Mouse (Mus musculus) embryonic fibroblast, embryonic 13.5 days (primary cell): Measurements from ENCODE around the gene Twsg1. TPM values are rescaled to one million over a fixed set of nuclear protein-coding genes. Genes with fewer than 3 reads are reported as not detected.
A peak's percentile ranks its signal among the peaks of the same experiment; 100 is the strongest.

Experiments used
- H3K27ac ChIP-seq: 2 replicates; pipeline ENCODE4 v1.5.1; 2012; ENCODE audit warnings: low read length, control low read depth, inconsistent platforms; ENCODE audit not compliant: insufficient read depth
- H3K4me1 ChIP-seq: 2 replicates; pipeline ENCODE4 v1.6.1; 2011; ENCODE audit warnings: low read length; ENCODE audit not compliant: control insufficient read depth, insufficient read depth
- H3K4me3 ChIP-seq: 2 replicates; pipeline ENCODE4 v1.5.1; 2011; ENCODE audit warnings: mild to moderate bottlenecking, control low read depth, low read length; ENCODE audit not compliant: insufficient read depth
- CTCF ChIP-seq: IDR thresholded peaks from 2 replicates; pipeline ENCODE4 v1.5.1; 2011; ENCODE audit warnings: mild to moderate bottlenecking, control low read depth, low read length, moderate library complexity, borderline replicate concordance; ENCODE audit not compliant: insufficient read depth
- POLR2A ChIP-seq: IDR thresholded peaks from 2 replicates; pipeline ENCODE4 v1.6.1; 2011; ENCODE audit warnings: low read depth, mild to moderate bottlenecking, control low read depth, low read length, moderate library complexity
- polyA plus RNA-seq: library from polyadenylated mRNA; stranded (reverse); fragments of >200 nt; gene quantifications from 2 replicates; pipeline ENCODE4 v1.2.4, GENCODE M21; 2011; ENCODE audit warnings: low read depth; ENCODE audit not compliant: missing spikeins, insufficient read length

Gene Twsg1
- polyA plus RNA-seq, 1 experiment: 126 TPM

DNA sequence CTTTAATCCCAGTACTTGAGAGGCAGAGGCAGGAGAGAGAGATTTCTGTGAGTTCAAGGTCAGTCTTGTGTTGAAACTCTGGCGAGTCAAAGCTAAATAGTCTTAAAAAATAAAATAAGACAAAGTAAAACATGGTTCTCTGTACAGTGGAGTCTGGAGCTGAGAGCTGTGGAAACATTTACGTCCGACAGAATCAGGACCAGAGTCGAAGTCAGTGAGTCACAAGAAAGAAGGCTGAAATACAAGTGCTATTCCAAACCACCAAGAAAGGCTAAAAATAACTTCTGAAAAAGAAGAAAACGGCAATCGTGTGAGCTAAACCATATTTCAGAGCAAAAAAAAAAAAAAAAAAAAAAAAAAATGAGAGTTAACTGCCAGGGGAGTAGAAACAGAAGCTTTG is 48.7 kb downstream of the Twsg1 start:
- Histone ChIP-seq H3K4me1 (no peaks in the 10 kb centered on the region), H3K4me3 (no peak overlapping the region), H3K27ac (peak overlapping the region; percentile 87)
- TF ChIP-seq CTCF: no peak
- no peak for TF ChIP-seq POLR2A

DNA sequence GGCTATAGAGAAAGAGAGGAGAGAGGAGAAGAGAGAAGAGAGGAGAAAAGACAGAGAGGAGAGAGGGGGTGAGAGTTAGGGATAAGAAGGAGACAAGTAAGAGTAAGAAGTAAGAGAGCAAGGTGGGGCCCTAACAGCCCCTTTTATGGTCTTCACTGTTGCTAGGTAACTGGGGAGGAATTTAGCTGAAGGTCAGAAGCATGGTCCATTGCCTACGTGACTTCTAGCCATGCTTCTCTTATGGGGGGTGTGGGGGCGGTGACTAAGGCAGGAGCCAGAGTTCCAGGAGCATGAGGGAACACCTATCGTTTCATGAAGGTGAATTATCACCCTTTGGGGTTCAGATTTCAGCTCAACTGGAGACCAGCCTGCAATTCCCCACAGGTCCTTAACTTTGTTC is 55.0 kb downstream of the Twsg1 start:
- TF ChIP-seq CTCF (no peak), POLR2A (no peak)
- Histone ChIP-seq H3K4me1 (no peaks in the 10 kb centered on the region), H3K4me3 (no peak overlapping the region), H3K27ac (no peak overlapping the region)

DNA sequence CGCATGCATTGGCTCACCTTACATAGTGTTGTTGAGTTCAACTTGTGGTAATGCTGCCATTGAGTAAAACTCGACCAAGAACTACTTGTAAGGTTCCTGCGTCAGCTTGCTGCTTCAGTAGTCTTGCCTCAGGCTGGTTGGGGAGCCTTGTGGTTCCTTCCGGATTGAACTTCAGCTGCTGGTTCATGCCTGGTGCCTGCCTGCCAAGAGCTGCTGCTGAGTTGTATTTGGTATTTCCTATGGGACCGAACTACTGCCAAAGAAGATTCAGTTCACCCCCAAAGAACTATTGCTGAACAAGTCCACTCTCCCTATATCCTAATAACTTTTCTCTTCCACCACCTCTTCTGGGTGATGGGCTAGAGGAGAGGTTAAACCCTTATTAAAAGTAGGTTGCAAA is 61.5 kb downstream of the Twsg1 start:
- Histone ChIP-seq H3K4me3 (no peak overlapping the region), H3K27ac (no peak overlapping the region), H3K4me1 (no peaks in the 10 kb centered on the region; the same call in 1 of the 2 replicates)
- TF ChIP-seq POLR2A: no peak
- TF ChIP-seq CTCF: no peak

DNA sequence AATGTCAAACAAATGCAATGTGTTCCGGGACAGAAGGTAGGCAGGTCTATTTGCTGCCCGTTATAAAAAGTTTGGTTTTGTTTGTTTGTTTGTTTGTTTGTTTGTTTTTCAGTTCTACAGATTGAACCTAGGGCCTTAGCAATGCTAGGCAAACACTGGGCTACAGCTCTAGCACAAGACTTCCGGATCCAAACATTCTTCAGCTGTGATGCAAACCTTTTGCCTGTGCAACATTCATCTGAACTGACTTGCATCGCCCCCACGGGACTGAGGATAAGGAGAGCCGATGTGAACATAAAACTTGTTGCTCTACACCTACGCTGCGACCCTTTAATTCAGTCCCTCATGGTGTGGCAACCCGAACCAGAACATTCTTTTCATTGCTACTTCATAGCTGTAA is 64.5 kb downstream of the Twsg1 start:
- no peak overlapping the region for H3K4me3 ChIP-seq
- no peaks in the 10 kb centered on the region; the same call in 1 of the 2 replicates for H3K4me1 ChIP-seq
- TF ChIP-seq CTCF: no peak
- no peak for TF ChIP-seq POLR2A
- peak overlapping the region; percentile 85 for H3K27ac ChIP-seq

DNA sequence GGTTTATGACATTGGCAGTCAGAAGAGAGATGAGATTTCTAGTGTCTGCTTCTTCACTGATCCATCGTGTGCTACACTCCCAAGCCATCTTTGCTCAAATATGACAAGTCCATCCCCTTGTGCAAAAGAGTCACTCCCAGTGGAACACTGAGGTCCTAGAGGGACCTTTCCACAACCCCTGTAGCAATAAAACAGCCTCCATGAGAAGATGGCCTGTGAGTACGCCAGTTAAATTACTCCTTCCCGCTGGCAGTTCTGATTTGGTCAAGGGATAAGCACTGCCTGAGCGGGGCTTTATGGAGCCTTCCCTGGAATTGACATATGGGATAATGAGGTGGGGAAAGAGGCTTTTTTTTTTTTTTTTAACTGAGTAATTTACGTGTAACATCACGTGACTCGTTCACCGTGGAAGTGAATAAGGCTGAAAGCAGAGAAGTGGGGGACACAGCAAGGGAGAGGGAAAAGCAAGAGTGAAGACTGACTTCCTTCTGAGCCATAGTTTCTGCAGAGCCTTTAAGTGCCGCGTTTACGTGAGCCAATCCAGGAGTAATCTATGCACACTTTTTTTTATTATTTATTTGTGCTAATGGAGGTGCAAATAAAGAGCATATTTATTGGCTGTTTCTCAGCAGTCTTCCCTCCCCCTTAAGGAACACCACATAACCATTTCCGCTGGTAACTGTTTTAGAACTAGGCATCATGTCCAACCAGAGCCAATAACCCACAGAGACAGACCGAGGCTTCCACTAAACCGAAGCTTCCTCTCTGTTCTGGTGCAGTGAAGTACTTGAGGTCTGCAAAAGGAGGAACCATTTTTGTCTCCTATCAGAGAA is 65.1 kb downstream of the Twsg1 start, which contains the start of gene Ralbp1:
Gene Ralbp1 (minus strand): TSS at position 102 of the 833 bp plus-strand sequence.
- TF ChIP-seq POLR2A: peak; percentile 21
- no peak for TF ChIP-seq CTCF
- H3K27ac ChIP-seq: peak within 1 kb of the TSS; percentile 85
- H3K4me3 ChIP-seq: peak within 1 kb of the TSS; percentile 78
- no peaks in the 10 kb centered on the region; the same call in 1 of the 2 replicates for H3K4me1 ChIP-seq

DNA sequence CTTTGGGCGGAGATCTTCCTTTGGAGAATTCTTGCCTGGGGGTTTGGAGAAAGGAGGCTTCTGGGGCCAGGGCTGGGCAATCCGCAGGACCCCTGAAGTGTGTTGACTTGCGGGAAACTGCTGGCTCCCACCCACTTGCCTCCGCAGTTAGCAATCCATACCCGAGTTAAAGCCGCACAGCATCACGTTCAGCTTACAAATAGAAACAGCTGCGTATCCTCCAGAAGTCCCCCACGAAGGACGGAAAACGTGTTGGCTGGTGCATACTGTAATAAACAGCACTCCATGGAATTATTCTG is 65.7 kb downstream of the Twsg1 start:
- Histone ChIP-seq H3K4me3 (peak overlapping the region; percentile 67), H3K4me1 (no peaks in the 10 kb centered on the region; the same call in 1 of the 2 replicates), H3K27ac (peak overlapping the region; percentile 85)
- no peak; the same call in 1 of the 2 replicates for TF ChIP-seq POLR2A
- no peak for TF ChIP-seq CTCF

DNA sequence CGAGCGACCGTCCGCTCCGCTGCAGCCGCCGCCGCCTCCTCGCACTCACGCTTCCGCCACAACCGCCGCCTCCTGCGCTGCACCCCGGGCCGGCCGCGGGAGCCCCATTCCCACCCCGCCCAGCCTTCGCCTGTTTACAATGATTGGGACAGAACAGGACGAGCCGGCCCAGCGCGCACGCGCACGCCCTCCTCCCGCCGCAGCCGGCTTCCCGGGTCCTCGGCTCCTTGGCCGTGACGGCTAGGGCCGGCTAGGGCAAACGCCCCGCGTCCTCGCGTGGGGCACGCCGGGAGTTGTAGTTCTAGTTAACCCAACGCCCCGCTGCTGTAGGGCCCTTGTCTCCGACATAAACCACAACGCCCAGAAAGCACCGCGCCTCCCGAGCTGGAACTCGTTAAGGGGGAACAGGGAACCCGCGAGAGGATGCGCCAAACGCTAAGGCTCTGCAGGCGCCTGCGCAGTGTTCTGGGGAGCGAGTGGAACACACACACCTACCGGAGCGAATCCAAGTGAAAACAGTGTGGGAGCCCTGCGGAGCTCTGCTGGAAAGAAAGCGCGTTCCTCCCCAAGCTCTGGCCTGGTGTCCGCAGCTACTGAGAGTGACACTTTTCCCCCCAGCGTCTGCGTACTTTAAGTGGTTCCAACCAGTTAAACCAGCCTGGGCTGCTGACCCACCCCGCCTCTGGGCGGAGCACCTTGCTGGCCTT is 66.2 kb downstream of the Twsg1 start:
- H3K27ac ChIP-seq: peak overlapping the region; percentile 85
- no peaks in the 10 kb centered on the region; the same call in 1 of the 2 replicates for H3K4me1 ChIP-seq
- no peak for TF ChIP-seq CTCF
- TF ChIP-seq POLR2A: peak; percentile 80
- H3K4me3 ChIP-seq: peak overlapping the region; percentile 78

DNA sequence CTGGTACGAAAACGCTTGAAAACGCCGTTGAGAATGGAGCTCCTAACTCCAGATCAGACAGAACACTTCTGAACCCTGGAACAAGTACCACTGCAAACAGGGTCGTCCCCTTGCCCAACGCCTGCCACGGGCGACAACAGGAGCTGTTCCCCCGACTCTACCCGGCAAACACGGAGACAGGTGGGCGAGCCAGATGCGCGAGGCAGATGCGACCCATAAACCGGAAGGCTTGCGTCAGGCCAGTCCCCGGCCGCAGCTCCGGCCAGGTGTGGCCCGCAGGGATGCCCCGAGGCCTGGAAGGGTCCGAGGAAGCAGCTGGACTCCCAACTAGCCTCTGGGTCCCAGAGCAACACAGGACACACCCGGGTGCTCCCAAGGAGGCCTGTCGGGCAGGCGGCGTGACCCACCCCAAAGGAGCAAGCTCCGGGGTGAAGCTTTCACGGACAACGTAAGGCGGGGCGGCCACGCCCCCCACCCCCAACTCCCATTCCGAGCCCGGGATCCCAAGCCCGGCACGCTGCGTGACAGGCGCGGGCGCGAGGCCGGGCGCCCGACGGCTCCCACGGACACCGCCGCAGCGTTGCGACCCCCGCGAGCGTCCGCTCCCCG is 66.9 kb downstream of the Twsg1 start:
- Histone ChIP-seq H3K27ac (peak overlapping the region; percentile 45; the same call in 1 of the 2 replicates), H3K4me1 (no peaks in the 10 kb centered on the region; the same call in 1 of the 2 replicates), H3K4me3 (peak overlapping the region; percentile 78)
- TF ChIP-seq CTCF: no peak
- TF ChIP-seq POLR2A: no peak

DNA sequence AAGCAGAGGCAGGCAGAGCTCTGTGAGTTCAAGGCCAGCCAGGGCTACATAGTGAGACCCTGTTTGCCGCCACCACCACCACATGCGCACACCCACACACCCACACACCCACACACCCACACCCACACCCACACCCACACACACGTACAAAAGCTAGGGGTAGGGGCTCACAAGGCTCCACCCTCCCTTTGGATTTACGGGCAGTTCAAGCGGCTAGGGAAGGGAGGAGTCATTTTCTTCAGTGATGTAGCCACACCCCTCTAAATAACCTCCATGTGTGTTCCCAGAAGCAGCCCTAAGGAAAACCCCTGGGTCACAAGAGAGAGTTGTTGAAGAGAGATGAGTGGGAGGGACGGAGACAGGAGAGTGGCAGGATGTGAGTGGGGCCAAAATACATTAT is 74.0 kb downstream of the Twsg1 start:
- no peak overlapping the region for H3K4me3 ChIP-seq
- H3K27ac ChIP-seq: no peak overlapping the region
- H3K4me1 ChIP-seq: peaks cover 2% of the 10 kb centered on the region; the same call in 1 of the 2 replicates
- TF ChIP-seq POLR2A: no peak
- TF ChIP-seq CTCF: no peak
